Mouse (Mus musculus) cerebellum, adult 2 months (tissue): ENCODE data around the gene Ssh1.

ENCODE experiments used
- CTCF ChIP-seq: fragments of 200-500 bp; IDR thresholded peaks from 2 replicates; pipeline ENCODE4 v1.5.1; 2011; ENCODE audit warnings: low read depth, mild to moderate bottlenecking, control low read depth, low read length, moderate library complexity, borderline replicate concordance; ENCODE audit not compliant: insufficient read depth
- POLR2A ChIP-seq: fragments of 200-500 bp; IDR thresholded peaks from 2 replicates; pipeline ENCODE4 v1.6.1; 2011; ENCODE audit warnings: low read length, control low read depth, borderline replicate concordance; ENCODE audit not compliant: insufficient read depth

DNA sequence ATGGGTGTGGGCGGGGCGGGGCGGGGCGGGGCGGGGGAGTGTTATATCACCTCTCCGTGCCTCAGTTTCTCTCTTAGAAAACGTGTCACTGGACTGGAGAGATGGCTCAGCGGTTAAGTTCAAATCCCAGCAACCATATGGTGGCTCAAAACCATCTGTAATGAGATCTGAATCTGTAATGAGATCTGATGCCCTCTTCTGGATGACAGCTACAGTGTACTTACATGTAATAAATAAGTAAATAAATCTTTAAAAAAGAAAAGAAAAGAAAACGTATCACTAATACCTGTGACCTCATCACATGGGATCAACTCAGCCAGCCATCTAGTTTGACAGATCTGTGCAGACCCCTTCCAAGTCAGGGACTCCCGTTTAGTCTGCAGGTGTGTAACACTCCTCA lies 64.2 kb downstream of the Ssh1 start:
- TF ChIP-seq CTCF (no peak), POLR2A (no peak)
